Mouse (Mus musculus): ENCODE measurements around the gene Gcnt1.

GRCm38 (mm10) chr19:17355950-17356867 lies 16.4 kb downstream of the Gcnt1 start:
- TF ChIP-seq GATA1 (IDR thresholded peaks at IDR 0.05; ENCODE audit: low read length) (no peak), TAL1 (IDR thresholded peaks at IDR 0.05; ENCODE audit: low read length) (no peak)

All from erythroblast, embryonic 14.5 days (primary cell).